Mouse (Mus musculus): ENCODE results near the gene Syt13.

Gene Syt13

DNA sequence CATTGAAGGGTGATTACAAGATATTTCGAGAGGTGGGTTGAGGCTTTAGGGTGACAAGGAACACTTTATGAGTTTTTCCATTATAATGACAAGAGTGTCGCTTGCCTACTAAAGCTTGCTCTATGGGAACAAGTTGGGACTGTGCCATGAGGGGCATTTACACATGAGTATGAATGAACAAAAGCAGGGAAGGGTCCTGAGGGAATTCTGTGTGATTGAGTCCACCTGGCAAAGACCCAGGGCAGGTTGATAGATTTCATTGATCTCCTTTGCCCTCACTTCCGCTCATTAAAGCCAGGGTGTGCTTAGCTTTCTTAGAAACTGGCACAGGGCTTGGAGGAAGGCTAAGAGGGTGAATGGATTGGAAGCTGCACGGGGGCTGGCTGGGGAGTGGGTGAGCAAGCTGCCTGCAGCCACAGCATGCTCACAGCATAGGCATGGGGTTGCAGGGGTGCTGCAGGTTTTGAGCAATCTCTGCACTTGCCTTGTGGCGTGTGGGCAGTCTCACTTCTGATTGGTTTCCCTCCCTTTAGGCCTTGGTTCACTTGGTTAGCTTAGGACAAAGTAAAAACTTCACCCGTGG, 9.9 kb downstream of the Syt13 start:
- DNase-seq (ENCODE audit: low read depth), result no peak

DNA sequence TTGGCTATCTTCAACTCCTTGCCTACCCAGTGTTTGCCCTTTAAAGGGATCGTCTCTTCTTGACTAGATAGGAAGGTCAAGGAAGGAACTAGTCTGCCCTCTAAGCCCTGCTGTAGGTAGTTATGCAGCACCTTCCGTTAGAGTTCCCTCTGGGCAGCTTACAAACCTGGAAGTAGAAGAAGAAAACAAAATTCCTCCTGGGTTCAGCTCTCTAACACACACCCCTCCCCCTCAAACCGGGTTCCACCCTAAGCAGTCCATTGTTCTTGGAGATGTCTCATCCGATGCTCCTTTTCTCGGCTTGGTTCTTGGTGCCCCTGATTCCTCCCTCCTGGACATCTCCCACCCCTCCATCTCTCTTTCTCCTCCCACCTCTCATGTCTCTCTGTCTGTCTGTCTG, 14.8 kb downstream of the Syt13 start:
- DNase-seq (ENCODE audit: low read depth), result no peak

DNA sequence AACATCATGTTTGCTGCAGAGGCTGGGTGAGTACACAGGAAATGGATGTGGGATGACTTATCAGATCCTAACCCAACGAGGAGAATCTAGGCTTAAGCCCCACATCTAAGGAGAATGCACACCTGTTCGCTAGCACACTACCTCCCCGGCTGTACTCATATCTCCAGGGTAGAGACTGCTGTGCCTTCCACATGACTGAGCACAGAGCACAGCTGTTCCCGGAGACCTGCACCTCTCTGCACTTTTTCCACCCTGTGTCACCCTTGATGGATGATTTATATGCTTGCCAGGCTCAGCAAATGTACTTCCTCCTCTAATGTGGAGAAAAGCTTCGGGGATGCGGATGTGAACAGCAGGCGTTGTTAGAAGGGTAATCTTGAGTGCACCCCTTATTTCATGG, 16.2 kb downstream of the Syt13 start:
- DNase-seq (ENCODE audit: low read depth), result no peak

DNA sequence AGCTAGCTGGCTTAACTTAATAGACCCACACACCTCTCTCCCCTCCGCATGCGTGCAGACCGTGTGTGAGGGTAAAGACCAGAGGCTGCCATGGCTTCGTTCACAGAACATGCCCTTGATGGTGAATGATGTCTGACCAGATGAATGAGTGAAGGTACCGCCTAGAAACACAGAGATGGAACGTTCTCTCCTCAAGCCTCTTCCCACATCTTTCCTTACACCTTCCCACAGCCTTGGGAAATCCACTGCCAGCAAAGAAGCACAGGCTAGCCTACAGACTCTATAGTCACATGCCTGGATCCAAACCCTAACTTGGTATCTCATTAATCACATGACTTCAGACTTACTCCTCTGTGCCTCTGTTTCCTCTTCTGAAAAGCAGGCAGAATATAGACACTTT, 18.5 kb downstream of the Syt13 start:
- DNase-seq (ENCODE audit: low read depth), result no peak

DNA sequence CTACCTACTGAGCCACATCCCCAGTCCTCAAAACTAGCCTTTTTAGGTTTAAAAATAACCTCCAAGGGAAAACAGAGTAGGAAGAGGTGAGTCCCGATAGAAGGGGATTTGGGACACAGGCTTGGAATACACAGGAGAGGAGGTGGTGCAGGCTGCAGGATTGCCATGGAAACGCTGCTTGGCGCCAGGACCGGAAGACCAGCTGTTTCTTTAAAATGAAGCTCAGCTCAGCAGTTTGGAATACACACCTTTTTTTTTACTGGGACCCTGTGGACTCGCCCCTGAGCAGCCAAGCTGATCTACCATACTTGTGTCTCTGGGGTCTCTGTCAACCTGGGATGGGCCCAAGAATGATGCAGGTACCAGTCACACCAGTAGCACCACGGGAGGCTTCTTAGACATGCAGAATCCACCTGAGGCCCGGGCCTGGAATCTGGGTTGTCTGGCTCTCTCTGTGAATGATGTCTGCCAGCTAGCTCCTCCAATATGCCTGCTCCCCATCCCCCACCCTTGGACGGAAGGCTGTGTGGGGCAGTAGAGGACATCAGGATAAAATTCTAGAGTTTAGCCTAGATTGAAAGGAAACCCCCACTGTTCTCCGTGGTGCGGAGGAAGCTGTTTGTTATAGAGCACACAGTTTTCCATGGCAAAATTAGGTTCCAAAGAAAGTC, 19.5 kb downstream of the Syt13 start:
- DNase-seq (ENCODE audit: low read depth), result no peak

DNA sequence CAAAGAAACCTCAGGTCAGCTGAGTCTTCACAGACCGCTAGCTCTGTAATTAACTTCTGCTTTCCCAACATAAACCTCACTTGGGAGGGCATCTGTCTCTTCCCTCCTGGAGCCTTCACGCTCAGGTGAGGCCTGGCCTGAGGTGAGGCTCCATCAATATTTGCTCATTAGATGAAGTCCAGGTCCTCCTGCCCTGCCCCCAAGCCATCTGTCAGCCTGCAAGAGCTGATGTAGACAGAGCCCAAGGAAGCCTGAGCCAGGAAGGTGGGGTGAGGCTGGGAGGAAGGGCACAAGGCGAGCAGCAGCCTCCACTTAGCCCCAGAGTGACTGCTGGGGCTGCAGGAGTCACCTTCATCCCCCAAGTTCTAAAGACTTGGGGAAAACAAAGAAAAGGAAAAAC, 20.6 kb downstream of the Syt13 start:
- DNase-seq (ENCODE audit: low read depth), result no peak

DNA sequence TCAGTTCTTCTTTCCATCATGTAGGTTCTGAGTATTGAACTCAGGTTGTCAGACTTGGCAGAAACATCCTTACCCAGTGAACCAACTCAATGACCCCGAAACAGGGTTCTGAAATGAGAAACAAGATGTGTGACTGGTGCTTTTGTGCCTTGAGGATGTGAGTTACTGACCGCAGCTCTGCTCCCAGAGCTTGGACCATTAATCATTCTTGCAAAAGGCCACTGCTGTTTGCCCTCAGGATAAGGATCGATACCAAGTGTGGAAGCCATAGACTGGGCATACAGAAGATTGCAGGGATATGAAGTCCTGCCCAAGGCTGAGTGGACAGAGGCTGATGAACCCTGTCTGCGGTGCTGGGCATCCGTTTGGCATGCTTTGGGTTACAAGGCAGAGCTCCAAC, 23.2 kb downstream of the Syt13 start:
- DNase-seq (ENCODE audit: low read depth), result no peak

DNA sequence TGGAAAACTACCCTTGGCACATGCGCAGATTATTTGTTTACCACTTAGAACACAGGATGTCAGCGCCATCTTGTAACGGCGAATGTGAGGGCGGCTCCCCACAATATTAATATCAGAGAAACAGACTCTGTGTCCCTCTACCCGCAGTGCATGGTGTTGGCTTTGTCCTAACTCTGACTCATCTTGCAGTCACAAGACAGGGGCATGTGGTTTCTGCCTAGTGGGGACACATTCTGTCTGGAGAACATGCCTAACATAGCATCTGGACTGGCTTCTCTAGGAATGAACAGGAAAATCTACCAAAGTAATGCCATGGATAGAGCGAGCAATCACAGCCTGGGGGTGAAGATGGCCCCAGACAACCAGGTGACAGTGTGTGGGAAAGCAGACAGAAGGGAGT, 23.9 kb downstream of the Syt13 start:
- no peak for DNase-seq (ENCODE audit: low read depth)

DNA sequence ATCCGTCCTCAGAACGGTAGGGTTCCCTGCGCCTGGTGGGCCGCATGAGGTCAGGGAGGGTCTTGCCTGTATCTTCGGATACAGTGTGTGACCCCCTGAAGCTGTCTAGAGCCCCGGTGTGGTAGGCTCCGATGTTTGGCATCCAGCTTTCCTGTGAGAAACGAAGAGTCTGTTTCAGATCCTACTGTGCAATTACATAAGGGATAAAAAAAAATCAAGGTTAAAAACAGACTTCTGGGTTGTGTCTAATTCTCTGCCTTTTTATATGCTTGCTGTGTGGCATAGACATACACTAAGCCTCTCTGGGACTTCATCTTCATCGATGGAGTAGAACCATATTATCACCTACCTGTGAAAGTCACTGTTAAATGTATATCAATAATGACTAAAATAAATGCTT, 26.1 kb downstream of the Syt13 start:
- no peak for DNase-seq (ENCODE audit: low read depth)

DNA sequence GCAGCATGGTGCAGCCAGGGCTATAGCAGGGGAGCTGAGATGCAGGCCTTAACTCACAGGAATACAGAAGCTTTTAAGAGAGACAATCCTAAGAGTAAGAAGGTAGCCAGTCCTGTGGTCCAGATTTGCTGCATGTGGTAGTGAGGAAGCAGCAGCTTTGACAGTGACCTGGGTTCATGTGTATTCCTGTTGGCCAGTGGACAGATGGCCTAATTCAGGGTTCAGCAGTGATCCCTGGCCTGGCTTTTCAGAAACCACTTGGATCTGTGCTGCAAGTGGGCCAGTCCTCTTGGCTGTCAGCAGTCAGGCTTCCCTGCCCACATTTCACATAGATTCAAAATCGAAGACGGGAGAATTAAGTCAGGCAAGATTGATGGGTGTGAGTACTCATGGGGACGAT, 26.6 kb downstream of the Syt13 start:
- DNase-seq (ENCODE audit: low read depth), result no peak

DNA sequence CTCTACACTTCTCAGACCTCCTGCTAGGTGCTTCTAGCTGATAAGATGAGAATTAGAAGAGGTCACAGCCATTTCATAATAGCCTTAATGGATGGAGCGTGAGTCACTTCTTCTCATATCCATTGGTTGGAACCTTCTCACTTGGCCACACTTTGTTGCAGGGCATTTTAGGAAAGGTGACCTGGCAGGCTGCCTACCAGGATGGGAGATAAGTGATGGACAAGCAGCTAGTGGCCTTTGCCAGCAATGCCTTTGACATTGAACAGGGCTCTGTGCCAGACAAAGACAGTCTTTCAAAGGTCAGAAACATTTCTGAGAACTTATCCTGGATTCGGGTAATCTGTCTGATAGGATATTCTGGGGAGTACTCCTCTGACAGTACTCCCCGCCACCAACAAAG, 28.5 kb downstream of the Syt13 start:
- no peak for DNase-seq (ENCODE audit: low read depth)

DNA sequence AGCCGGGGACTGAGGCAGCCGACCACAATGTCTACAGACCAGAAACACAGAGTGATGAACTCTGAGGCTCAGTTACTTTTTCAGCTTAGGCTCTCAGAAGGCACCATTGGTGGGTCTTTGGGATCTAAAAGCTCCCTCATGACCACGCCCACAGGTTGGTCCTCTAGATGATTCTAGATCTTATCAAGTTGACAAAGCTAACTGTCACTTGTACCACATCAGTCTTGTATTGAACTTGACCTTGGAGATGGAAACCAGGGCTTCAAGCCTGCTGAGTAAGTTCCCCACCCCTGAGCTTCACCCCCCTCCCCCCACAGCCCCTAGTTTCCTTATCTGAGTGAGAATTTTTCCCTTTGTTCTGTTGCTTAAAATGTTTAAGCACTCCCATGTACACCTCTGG, 29.5 kb downstream of the Syt13 start:
- DNase-seq (ENCODE audit: low read depth), result no peak

DNA sequence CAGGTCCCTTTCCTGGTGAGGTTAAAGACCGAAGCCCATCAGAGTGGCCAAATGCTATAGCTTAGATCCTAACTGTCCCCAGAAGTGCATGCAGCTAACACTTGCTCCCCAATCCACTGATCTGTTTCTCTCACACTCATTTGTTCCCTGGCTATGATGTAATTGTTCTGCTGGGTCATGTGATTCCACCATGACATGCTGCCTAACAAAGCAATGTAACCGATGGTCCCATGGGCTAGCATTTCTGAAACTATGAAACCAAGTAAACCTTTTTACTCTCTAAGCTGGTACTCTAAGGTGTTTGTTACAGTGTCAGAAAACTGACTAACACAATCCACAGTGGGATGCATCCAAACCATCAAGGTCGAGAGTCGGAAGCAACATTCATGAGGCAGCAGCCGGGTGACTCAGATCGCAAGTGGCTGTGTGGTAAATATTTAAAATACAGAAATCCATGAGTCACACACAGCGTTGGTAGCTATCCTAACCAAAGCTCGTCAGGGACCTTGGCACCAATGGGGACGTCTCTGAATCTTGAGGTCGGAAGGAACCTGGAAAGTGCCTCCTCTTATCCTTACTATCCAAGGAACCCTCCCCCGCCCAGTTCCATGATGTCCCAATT, 30.3 kb downstream of the Syt13 start:
- DNase-seq (ENCODE audit: low read depth), result no peak

DNA sequence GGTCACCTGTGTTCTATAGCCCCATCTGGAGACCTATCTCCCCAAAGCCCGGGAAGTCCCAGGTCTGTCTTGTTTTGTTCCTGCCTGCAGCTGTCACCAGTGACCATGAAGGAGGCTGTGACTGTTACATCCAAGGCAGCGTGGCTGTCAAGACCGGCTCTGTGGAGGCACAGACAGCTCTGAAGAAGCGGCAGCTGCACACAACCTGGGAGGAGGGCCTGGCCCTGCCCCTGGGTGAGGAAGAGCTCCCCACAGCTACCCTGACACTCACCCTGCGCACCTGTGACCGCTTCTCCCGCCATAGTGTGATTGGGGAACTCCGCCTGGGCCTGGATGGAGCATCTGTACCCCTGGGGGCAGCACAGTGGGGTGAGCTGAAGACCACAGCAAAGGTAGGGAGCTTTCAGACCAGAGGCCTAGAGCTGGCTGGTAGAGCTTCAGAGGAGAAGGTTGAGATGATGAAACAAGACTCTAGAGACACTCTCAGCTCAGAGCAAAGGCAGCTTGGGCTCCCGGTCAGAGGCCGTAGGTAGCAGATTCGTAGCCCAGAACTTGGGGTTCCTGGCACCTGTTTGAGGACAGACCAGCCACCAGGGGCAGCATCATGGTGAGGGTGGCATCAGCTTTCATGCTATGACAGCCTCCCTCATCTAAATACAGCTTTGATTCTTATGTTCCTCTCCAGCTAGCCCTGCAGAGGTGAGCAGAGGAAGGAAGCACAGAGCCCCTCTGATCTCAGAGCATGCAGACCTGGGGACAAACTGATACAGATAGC, 31.1 kb downstream of the Syt13 start:
- no peak for DNase-seq (ENCODE audit: low read depth)

DNA sequence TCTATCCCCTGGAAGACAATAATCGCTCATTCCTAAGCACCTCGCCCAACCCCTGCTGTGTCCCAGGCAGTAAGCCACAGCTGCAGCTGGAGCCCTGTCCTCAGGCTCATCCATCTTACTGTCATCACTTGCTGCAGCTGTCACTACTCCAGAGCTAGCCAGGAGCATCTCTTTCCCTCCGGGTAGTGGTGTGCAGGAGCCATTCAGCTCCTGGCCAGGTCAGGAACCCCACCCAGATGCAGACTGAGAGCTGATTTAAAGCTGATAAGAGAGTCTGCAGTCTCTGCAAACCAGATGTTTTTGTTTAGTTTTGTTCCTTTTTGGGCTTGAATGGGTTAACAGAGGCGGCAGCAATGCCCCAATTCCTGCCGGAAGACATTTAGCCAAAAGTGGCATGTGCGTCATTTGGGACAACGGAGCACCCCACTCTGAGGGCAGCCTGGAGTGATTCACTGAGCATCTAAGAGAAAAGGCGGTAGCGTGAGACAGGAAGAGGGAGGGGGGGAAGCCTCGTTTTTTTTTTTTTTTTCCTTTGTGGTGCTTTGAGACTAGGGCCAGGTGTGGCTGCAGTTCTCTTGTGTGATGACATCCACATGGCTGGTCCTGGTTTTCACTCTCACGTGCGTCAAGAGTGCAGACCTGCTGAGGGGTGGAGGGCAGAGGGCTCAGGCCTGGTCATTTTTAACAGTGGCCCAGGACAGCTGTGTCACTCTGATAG, 33.2 kb downstream of the Syt13 start:
- DNase-seq (ENCODE audit: low read depth), result no peak

DNA sequence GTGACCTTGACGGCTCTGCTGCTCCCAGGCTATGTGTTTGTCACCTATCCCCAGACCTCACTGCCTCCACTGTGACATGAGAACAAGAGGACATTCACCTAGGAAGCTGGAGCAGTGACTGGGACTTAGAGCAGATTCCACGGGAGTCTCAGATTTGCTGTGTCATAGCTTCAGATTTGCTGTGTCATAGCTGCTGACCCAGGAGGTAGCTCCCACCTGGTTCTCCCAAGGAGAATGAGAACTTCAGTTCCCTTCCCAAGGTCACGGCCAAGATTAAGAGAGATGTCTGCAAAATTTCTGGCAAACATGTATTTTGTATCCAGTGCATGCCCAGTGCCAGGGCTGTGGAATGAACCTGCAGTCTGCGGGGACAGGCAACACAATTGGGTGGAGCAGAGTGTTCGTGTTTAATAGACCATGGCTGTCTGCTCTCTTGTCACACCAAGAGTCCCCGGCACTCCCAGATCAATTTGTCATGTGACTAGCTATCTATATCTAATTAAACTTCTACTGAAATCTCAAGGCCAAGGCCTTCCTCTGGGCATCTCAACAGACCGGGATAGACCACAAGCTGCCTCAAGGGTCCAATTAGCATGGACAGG, 33.9 kb downstream of the Syt13 start:
- DNase-seq (ENCODE audit: low read depth), result no peak

DNA sequence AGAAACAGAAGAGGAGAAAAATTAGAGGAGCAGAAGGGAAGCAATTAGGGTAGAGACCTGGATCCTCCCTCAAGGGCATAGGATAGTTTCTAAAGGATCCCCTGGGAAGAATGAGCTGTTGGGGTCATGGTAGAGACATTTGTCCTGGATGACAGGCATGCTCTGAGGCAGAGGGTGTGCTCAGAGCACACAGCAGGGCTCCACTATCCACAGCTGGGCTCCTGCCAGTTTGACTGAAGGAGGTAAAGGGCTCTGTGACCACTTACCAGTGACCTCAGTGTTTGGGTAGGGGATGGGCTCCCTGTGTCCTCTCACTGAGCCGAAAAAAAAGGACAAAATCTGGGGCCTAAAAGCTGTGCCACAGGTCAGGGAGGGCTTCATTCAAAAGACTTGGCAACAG, 34.6 kb downstream of the Syt13 start:
- no peak for DNase-seq (ENCODE audit: low read depth)

DNA sequence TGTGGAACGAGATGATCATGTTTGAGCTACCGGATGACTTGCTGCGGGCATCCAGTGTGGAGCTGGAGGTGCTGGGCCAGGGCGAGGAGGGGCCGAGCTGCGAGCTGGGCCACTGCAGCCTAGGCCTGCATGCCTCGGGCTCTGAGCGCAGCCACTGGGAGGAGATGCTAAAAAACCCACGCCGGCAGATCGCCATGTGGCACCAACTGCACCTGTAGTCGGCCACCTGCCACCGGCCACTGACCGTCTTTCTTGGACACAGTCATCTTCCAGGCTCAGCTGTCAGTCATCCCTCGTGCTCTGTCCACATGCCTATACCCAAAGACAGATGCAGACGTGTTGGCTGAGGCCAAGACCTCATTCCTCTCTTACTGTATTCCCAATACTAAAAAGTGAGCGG, 38.6 kb downstream of the Syt13 start:
- no peak for DNase-seq (ENCODE audit: low read depth)

DNA sequence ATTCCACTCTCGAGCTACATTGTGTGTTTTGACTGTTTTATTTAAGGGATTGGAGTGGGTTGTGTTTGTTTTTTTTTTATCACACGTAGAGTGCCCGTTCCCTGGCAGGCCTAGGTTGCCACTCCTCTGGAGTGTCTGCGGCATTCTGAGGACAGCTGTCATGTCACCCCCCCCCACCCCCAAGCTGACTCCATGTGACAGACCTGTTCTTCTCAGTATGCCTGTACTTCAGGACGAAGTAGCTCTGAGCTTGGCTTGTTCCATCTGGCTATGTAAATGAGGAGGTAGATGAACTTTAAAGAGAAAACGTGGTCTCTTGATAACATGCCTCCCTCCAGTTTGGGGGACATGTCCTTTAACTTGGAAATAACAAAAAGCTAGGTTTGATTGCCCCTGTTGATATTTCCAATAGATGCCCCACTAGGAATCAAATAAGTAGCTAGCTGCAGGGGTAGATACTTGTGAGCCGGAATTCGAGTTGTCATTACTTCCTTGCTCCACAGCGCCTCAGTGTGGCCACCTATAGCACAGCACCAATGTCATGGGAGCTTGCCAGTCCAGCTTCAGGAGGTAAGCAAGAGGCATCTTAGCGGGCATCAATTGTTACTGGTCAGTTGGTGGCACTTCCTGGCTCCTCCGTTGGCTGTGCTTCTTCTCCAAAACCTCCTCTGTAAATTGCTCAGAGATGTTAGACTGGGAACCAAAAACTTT, 39.7 kb downstream of the Syt13 start:
- peak; percentile 38 for DNase-seq (ENCODE audit: low read depth)

DNA sequence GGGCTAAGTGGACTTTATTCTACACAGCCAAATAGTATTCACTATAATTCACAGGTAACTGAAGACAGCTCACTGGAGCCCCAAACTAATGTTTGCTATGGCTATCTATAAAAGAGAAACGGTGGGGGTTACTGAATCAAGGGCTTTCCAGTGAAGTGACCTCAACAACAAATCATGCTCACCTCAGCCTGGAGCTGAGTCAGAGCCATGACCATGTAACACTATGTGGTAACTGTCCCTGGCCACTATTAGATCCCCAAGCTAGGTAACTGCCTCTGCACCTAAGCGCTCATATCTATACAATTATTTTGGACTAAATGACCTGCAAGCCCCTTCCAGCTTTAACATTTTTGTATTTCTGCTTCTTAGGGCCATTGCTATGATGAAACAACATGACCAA, 42.0 kb downstream of the Syt13 start:
- no peak for DNase-seq (ENCODE audit: low read depth)

DNA sequence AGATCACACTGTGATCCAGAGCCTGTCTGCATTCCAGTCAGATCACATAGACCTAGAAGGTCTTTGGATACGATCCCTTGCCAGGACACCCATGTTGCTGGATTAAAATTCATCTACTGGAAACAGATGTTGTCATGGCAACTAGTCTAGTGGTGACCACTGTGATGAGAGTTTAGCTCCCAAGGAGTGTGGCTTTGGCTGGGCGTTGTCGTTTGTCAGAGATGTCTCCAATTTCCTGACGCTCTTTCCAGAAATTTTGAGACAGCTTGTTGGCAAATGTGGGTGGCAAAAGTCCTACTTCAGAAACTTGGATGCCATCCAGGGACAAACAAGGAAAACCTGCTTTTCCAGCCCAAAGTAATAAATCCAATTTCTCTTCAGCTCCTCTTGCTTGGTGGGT, 43.7 kb downstream of the Syt13 start:
- DNase-seq (ENCODE audit: low read depth), result no peak
